Mouse (Mus musculus) myocyte (in vitro differentiated cells): ENCODE measurements around the gene Fam171a2. TPM values are rescaled to one million over a fixed set of nuclear protein-coding genes. Genes with fewer than 3 reads are reported as not detected.

ENCODE experiments used
- H3K27me3 ChIP-seq: one replicate; pipeline ENCODE4 v1.6.1; 2011; ENCODE audit not compliant: control insufficient read depth, insufficient read depth, insufficient read length
- H3K36me3 ChIP-seq: one replicate; pipeline ENCODE4 v1.6.1; 2011; ENCODE audit not compliant: control insufficient read depth, insufficient read depth
- H3K4me2 ChIP-seq: one replicate; pipeline ENCODE4 v1.6.1; 2011; ENCODE audit warnings: low read depth, control low read depth
- H3K4me3 ChIP-seq: one replicate; pipeline ENCODE4 v1.5.1; 2011; ENCODE audit warnings: mild to moderate bottlenecking, control low read depth, moderate library complexity
- H3K79me2 ChIP-seq: one replicate; pipeline ENCODE4 v1.6.1; 2011; ENCODE audit not compliant: control insufficient read depth, insufficient read depth
- H3ac ChIP-seq: one replicate; pipeline ENCODE4 v1.6.1; 2011; ENCODE audit not compliant: control insufficient read depth, insufficient read length
- CEBPB ChIP-seq: IDR thresholded peaks from 2 replicates; pipeline ENCODE4 v1.6.1; 2011; ENCODE audit warnings: mild to moderate bottlenecking, moderate library complexity; ENCODE audit not compliant: poor library complexity, insufficient read depth, severe bottlenecking
- E2F4 ChIP-seq: IDR thresholded peaks from one replicate; pipeline ENCODE4 v1.6.1; 2011; ENCODE audit warnings: mild to moderate bottlenecking, control low read depth, moderate library complexity; ENCODE audit not compliant: insufficient read depth
- MAX ChIP-seq: IDR thresholded peaks from one replicate; pipeline ENCODE4 v1.6.1; 2011; ENCODE audit warnings: low read depth, mild to moderate bottlenecking, control low read depth
- MYOD1 ChIP-seq, 3 experiments: IDR thresholded peaks; one replicate each; pipeline ENCODE4 v1.6.1; 2011; ENCODE audit warnings: control low read depth in 2 of 3, low read depth in 2 of 3, mild to moderate bottlenecking in 2 of 3, moderate library complexity in 1 of 3; ENCODE audit not compliant: insufficient read length in 2 of 3, control insufficient read depth in 1 of 3
- MYOG ChIP-seq, 3 experiments: IDR thresholded peaks; one replicate each; pipeline ENCODE4 v1.6.1; 2011; ENCODE audit warnings: control low read depth in 2 of 3, low read depth in 2 of 3, mild to moderate bottlenecking in 2 of 3; ENCODE audit not compliant: insufficient read length in 2 of 3, control insufficient read depth in 1 of 3, insufficient read depth in 1 of 3
- POLR2A ChIP-seq: IDR thresholded peaks from one replicate; pipeline ENCODE4 v1.6.1; 2011; ENCODE audit warnings: low read depth, mild to moderate bottlenecking, control low read depth, moderate library complexity; ENCODE audit not compliant: insufficient read length
- POLR2AphosphoS2 ChIP-seq: IDR thresholded peaks from one replicate; pipeline ENCODE4 v1.6.1; 2011; ENCODE audit warnings: low read depth, control low read depth; ENCODE audit not compliant: insufficient read length
- REST ChIP-seq: IDR thresholded peaks from one replicate; pipeline ENCODE4 v1.6.1; 2011; ENCODE audit warnings: mild to moderate bottlenecking, control low read depth, moderate library complexity; ENCODE audit not compliant: insufficient read depth, insufficient read length
- SRF ChIP-seq: IDR thresholded peaks from one replicate; pipeline ENCODE4 v1.6.1; 2011; ENCODE audit warnings: low read depth; ENCODE audit not compliant: control insufficient read depth, insufficient read length
- TCF12 ChIP-seq: IDR thresholded peaks from one replicate; pipeline ENCODE4 v1.6.1; 2011; ENCODE audit warnings: mild to moderate bottlenecking, control low read depth; ENCODE audit not compliant: poor library complexity, insufficient read depth, severe bottlenecking
- TCF3 ChIP-seq: IDR thresholded peaks from one replicate; pipeline ENCODE4 v1.6.1; 2011; ENCODE audit warnings: low read depth, control low read depth; ENCODE audit not compliant: insufficient read length
- USF1 ChIP-seq: IDR thresholded peaks from one replicate; pipeline ENCODE4 v1.6.1; 2011; ENCODE audit warnings: low read depth, mild to moderate bottlenecking, control low read depth, moderate library complexity
- polyA plus RNA-seq: library from polyadenylated mRNA; unstranded; fragments of >200 nt; fragmentation: generic; extraction: Trizol; gene quantifications from one replicate; pipeline ENCODE4 v1.2.1, GENCODE M21; 2012; ENCODE audit warnings: missing spikeins

Fam171a2 gene
- polyA plus RNA-seq, 1 experiment: 162 TPM

GRCm38 (mm10) chr11:102446581-102447461, 661 bp downstream of the Fam171a2 start:
- peak overlapping the region; percentile 66 for H3ac ChIP-seq
- no peaks in the 10 kb centered on the region for H3K36me3 ChIP-seq
- no peaks in the 10 kb centered on the region for H3K79me2 ChIP-seq
- peak; percentile 69 for TF ChIP-seq POLR2AphosphoS2
- peak; percentile 80 for TF ChIP-seq POLR2A
- TF ChIP-seq MYOG (IDR thresholded peaks at IDR 0.05; ENCODE audit: control insufficient read depth in 1 of 3, insufficient read depth in 1 of 3, insufficient read length in 2 of 3, low read depth in 2 of 3): peak; percentile 57 to 91 (median 82)
- peak in 2 of 3 experiments; percentile 89 to 94 for TF ChIP-seq MYOD1 (IDR thresholded peaks at IDR 0.05; ENCODE audit: control insufficient read depth in 1 of 3, insufficient read length in 2 of 3, low read depth in 2 of 3)
- TF ChIP-seq REST: no peak
- TF ChIP-seq TCF3: peak; percentile 44
- H3K4me2 ChIP-seq: peak overlapping the region; percentile 77
- peaks cover 10% of the 10 kb centered on the region for H3K27me3 ChIP-seq
- peak overlapping the region; percentile 72 for H3K4me3 ChIP-seq

GRCm38 (mm10) chr11:102445891-102446361, 1.6 kb downstream of the Fam171a2 start:
- peak overlapping the region; percentile 66 for H3ac ChIP-seq
- H3K36me3 ChIP-seq: no peaks in the 10 kb centered on the region
- H3K27me3 ChIP-seq: peaks cover 10% of the 10 kb centered on the region
- H3K79me2 ChIP-seq: no peaks in the 10 kb centered on the region
- H3K4me2 ChIP-seq: peak overlapping the region; percentile 77
- peak overlapping the region; percentile 72 for H3K4me3 ChIP-seq
- TF ChIP-seq SRF (no peak), USF1 (no peak), TCF12 (no peak), POLR2A (peak; percentile 46), TCF3 (no peak), CEBPB (no peak), MYOG (IDR thresholded peaks at IDR 0.05; ENCODE audit: control insufficient read depth in 1 of 3, insufficient read depth in 1 of 3, insufficient read length in 2 of 3, low read depth in 2 of 3) (no peak), REST (no peak), MAX (no peak), POLR2AphosphoS2 (no peak), E2F4 (no peak), MYOD1 (IDR thresholded peaks at IDR 0.05; ENCODE audit: control insufficient read depth in 1 of 3, insufficient read length in 2 of 3, low read depth in 2 of 3) (peak in 1 of 3 experiments; percentile 20)

GRCm38 (mm10) chr11:102445264-102445890, 2.1 kb downstream of the Fam171a2 start:
- Histone ChIP-seq H3K4me3 (peak overlapping the region; percentile 72), H3K4me2 (peak overlapping the region; percentile 77), H3K79me2 (no peaks in the 10 kb centered on the region), H3K36me3 (no peaks in the 10 kb centered on the region), H3K27me3 (peaks cover 10% of the 10 kb centered on the region), H3ac (no peak overlapping the region)
- TF ChIP-seq MYOD1 (IDR thresholded peaks at IDR 0.05; ENCODE audit: control insufficient read depth in 1 of 3, insufficient read length in 2 of 3, low read depth in 2 of 3) (peak; percentile 70 to 92 (median 74)), TCF3 (no peak), REST (no peak), TCF12 (peak; percentile 41), MYOG (IDR thresholded peaks at IDR 0.05; ENCODE audit: control insufficient read depth in 1 of 3, insufficient read depth in 1 of 3, insufficient read length in 2 of 3, low read depth in 2 of 3) (peak; percentile 58 to 87 (median 76))

GRCm38 (mm10) chr11:102444781-102445180, 2.7 kb downstream of the Fam171a2 start:
- Histone ChIP-seq H3K4me2 (peak overlapping the region; percentile 15), H3ac (no peak overlapping the region), H3K27me3 (peaks cover 10% of the 10 kb centered on the region), H3K79me2 (no peaks in the 10 kb centered on the region), H3K4me3 (no peak overlapping the region), H3K36me3 (peaks cover 1% of the 10 kb centered on the region)
- no peak for TF ChIP-seq MYOD1 (IDR thresholded peaks at IDR 0.05; ENCODE audit: control insufficient read depth in 1 of 3, insufficient read length in 2 of 3, low read depth in 2 of 3)
- TF ChIP-seq USF1: no peak
- TF ChIP-seq CEBPB: no peak
- TF ChIP-seq TCF12: no peak
- no peak for TF ChIP-seq SRF
- no peak for TF ChIP-seq TCF3
- TF ChIP-seq REST: no peak
